Mouse (Mus musculus) adrenal gland, adult 18-20 months (tissue): ENCODE measurements around the gene Caln1. TPM values are rescaled to one million over a fixed set of nuclear protein-coding genes. Genes with fewer than 3 reads are reported as not detected.

Source experiments
- DNase-seq, 2 experiments: peaks; one replicate each; pipeline ENCODE4 v3.0.0; 2021 to 2022; ENCODE audit warnings: low spot score in 2 of 2
- total RNA-seq, 2 experiments: library from RNA; stranded (reverse); gene quantifications; 1 replicate in 1 of 2; 2 replicates in 1 of 2; pipeline ENCODE4 v1.2.3; 2021

Caln1 gene
- total RNA-seq, 2 experiments from 2014 or later, result 36.3 to 37.2 TPM

GRCm38 (mm10) chr5:130393618-130394355 is 24.5 kb downstream of the Caln1 start:
- DNase-seq, result no peak

GRCm38 (mm10) chr5:130394386-130394785 is 25.1 kb downstream of the Caln1 start:
- no peak for DNase-seq

- DNase-seq, result no peak
These were observed 25.9 kb downstream of the Caln1 start for GRCm38 (mm10) chr5:130395142-130395541.

DNA sequence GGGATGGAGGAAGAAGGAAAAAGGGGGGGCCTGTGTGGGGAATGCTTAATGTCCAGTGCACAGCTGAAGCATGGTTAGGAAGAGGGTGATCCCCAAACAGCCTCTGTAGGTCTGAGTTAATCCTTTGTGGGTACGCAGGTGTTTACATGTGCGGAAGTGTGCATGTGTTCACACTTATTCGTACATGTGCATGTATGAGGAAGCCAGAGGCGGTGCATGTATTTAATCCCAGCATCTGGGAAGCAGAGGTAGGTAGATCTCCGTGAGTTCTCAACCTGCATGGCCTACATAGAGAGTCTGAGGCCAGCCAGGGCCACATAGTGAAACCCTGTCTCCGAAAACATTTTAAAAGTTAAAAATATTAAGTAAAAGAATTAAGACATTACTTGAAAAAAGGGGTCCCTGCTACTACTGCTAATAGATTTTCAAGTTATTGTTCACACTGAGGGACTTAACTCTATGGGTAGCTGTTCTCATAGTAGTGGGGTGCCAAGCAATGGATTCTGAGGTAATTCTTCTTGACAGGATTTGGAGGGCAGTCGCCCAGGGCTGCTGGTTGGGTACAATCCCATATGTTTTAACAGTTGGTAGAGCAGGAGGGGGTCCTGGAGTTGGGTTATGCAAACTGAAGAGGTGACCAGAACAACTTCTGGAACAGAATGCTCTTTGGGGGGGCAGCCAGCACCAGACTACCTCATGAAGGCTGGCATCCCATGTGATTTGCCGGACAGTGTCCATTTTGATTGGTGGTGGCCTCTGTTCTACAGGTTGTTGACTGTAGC is 31.1 kb downstream of the Caln1 start:
- no peak for DNase-seq

- peak; percentile 51 to 60 for DNase-seq
These were observed 35.9 kb downstream of the Caln1 start for GRCm38 (mm10) chr5:130405201-130405600.

GRCm38 (mm10) chr5:130409706-130410105 is 40.5 kb downstream of the Caln1 start:
- DNase-seq, result no peak

GRCm38 (mm10) chr5:130411516-130411915 is 42.3 kb downstream of the Caln1 start:
- no peak for DNase-seq

DNA sequence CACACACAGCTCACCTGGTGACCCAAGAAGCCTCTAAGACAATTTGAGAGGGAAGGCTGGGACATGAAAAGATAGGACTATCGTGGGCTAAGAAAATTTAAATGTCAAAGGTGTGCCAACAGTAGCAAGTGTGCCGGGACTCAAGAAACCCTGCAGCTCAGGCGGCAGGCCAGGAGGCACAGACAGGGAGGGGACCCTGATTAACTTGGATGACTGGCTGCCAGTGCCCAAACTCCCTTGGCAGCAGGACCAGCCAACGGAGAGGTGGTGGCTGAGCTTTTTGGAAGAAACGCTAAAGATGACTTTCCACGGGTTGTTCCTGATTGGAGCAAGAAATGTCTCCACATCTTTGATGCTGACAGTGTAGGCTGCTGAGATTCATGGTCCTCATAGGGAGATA is 78.2 kb downstream of the Caln1 start:
- DNase-seq, result no peak

DNA sequence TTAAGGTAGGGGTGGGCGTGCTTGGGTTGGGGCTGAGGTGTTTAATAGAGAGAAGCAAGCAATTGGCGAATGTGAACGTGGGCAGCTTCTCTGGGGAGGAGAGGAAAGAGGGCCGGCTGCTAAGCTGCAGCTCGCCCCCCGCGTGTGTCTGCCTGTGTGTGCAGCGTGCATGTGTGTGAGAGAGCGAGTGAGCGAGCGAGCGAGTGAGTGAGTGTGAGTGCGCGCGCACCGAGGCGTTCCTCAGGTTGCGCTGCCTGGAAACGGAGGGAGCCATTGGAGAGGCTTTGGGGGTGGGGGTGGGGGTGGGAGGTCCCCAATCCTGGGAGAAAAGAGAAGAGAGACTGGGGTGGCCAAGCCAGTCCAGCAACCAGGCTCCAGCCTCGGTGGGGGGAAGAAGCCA is 79.2 kb downstream of the Caln1 start:
- DNase-seq, result no peak

- DNase-seq, result peak in 1 of 2 experiments; percentile 42
These were observed 79.9 kb downstream of the Caln1 start for GRCm38 (mm10) chr5:130448931-130449856.

GRCm38 (mm10) chr5:130450031-130450541 is 80.8 kb downstream of the Caln1 start:
- no peak for DNase-seq

DNA sequence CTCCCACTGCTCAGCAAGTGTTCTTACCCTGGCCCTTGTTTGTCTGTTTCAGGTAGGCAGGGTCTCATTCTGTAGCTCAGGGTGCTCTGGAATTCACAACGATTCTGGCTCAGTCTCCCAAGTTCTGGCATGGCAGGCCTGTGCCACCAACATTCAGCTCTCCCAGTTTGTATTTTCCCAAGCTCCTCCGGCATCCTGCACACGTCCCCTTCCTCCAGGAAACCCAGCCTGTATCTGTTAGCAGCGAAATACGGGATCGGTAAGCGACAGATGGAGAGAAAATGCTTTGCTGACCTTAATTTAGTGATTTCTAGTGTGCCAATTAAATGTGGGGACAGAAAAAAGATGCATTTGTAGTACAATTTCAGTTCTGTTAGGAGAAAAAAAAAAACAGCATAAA is 88.8 kb downstream of the Caln1 start:
- DNase-seq, result no peak

- DNase-seq, result no peak
These were observed 103.0 kb downstream of the Caln1 start for GRCm38 (mm10) chr5:130472209-130472608.

- DNase-seq, result no peak
These were observed 105.6 kb downstream of the Caln1 start for GRCm38 (mm10) chr5:130474876-130475275.

DNA sequence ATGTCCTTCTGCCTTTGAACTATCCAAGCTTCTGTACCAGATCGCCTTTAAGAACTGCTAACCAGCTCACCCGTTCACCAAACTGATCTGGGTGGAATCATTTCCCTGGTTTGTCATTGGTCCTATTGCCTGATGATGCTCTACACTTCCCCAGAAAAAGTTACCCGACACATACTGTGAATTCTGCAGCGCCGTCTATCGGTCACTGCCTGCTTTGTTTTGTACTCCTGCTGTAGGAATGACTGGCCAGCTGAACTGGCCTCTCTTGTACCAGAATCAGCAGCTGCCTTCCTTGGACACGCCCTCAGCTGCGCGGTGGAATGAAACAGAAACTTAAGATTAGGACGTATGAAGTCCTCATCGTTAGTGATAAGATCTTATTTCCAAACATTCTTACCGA is 107.5 kb downstream of the Caln1 start:
- peak in 1 of 2 experiments; percentile 25 for DNase-seq

DNA sequence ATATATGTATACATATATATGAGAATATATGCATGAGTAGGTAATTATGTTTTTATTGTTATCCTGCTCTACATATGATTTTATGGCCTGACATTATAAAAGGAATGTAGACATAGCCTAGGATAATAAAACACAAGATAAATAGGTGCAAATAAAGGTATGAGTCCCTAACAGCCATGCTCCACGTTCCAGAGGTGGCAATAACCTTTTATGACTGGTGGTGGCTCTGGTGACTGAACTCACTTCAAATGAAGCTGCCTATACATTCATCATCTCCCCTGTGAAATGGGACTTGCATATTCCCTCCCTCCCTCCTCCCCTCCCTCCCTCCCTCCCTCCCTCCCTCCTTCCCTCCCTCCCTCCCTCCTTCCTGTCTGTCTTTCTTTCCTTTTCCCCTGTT is 111.0 kb downstream of the Caln1 start:
- DNase-seq, result no peak

DNA sequence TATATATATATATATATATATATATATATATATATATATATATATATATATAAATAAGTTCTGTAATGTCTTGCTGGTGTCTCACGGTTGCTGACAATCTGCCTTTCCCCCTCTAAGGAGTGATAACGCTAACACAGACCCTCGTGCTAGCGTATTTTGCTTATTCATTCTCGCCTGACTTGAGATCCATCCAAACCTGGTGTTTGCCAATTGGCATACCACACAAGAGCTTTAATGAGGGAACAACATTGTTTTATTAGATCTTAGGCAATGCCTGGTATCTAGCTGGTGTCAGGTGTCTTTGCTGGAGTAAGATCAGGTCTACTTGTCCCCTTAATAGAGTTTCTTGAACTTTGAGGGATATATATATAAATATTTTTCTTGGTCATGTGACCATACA is 122.2 kb downstream of the Caln1 start:
- no peak for DNase-seq

DNA sequence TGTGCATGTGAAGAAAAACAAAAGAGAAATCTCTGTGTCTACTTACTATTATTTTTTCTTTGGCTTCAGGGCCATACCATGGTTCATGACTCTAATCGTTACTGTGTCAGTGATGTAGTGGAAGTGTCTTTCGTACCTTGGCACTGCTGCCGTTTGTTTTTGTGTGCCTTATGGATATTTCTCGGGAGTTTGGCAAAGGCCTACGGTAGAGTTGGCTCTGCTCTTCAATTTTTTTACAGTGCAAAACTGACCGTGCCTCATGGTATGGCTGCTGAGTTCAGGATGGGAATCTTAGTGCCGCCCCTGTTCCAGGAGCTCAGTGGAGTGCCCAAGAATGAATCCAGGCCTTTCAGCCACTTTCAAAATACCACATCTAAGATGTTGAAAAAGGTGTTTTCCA is 123.0 kb downstream of the Caln1 start:
- DNase-seq, result no peak

DNA sequence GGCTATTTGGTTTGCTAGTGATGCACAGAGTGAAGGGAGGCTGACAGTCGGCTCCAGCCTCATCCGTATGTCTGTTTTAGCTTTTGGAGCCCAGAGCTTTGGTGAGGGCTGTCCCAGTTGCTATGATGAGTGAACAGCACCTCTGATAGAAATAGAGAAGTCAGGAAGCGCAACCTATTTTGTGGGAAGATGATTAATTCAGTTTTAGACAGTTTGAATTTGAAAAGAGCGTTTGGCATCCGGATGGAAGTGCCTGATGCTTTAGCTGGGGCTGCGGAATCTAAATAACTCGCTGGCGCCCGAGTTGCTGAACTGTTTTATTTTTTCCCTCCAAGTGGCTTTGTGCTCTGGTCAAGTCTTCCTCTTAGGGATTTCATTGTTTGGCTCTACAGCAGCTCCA is 133.3 kb downstream of the Caln1 start:
- DNase-seq, result no peak

- DNase-seq, result no peak
These were observed 135.6 kb downstream of the Caln1 start for GRCm38 (mm10) chr5:130504891-130505290.

DNA sequence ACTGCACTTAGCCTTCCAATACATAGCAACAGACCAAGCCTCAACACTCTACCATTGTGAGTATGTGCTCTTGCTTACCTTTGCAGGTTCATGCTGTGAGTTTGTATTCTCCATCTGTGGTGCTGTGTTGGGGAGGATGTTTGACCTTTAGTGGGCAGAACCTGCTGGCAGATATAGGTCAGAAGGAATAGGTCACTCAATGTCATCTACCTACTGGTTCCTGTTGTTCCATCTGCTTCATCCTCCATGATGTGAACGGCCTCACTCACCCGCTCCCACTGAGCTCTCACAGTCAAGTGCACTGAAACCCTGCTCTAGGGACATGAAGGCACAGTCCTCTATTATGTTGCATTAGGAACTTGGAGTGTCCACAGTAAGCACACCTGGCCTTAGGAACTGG is 141.3 kb downstream of the Caln1 start:
- no peak for DNase-seq
